Mouse (Mus musculus) myocyte (in vitro differentiated cells): Measurements from ENCODE around the gene Gtpbp3. TPM values are rescaled to one million over a fixed set of nuclear protein-coding genes. Genes with fewer than 3 reads are reported as not detected.
A peak's percentile ranks its signal among the peaks of the same experiment; 100 is the strongest.

ENCODE experiments used
- H3K27me3 ChIP-seq: one replicate; pipeline ENCODE4 v1.6.1; 2011; ENCODE audit not compliant: control insufficient read depth, insufficient read depth, insufficient read length
- H3K36me3 ChIP-seq: one replicate; pipeline ENCODE4 v1.6.1; 2011; ENCODE audit not compliant: control insufficient read depth, insufficient read depth
- H3K4me2 ChIP-seq: one replicate; pipeline ENCODE4 v1.6.1; 2011; ENCODE audit warnings: low read depth, control low read depth
- H3K4me3 ChIP-seq: one replicate; pipeline ENCODE4 v1.5.1; 2011; ENCODE audit warnings: mild to moderate bottlenecking, control low read depth, moderate library complexity
- H3K79me2 ChIP-seq: one replicate; pipeline ENCODE4 v1.6.1; 2011; ENCODE audit not compliant: control insufficient read depth, insufficient read depth
- H3ac ChIP-seq: one replicate; pipeline ENCODE4 v1.6.1; 2011; ENCODE audit not compliant: control insufficient read depth, insufficient read length
- CEBPB ChIP-seq: IDR thresholded peaks from 2 replicates; pipeline ENCODE4 v1.6.1; 2011; ENCODE audit warnings: mild to moderate bottlenecking, moderate library complexity; ENCODE audit not compliant: poor library complexity, insufficient read depth, severe bottlenecking
- E2F4 ChIP-seq: IDR thresholded peaks from one replicate; pipeline ENCODE4 v1.6.1; 2011; ENCODE audit warnings: mild to moderate bottlenecking, control low read depth, moderate library complexity; ENCODE audit not compliant: insufficient read depth
- MAX ChIP-seq: IDR thresholded peaks from one replicate; pipeline ENCODE4 v1.6.1; 2011; ENCODE audit warnings: low read depth, mild to moderate bottlenecking, control low read depth
- MYOD1 ChIP-seq, 3 experiments: IDR thresholded peaks; one replicate each; pipeline ENCODE4 v1.6.1; 2011; ENCODE audit warnings: control low read depth in 2 of 3, low read depth in 2 of 3, mild to moderate bottlenecking in 2 of 3, moderate library complexity in 1 of 3; ENCODE audit not compliant: insufficient read length in 2 of 3, control insufficient read depth in 1 of 3
- MYOG ChIP-seq, 3 experiments: IDR thresholded peaks; one replicate each; pipeline ENCODE4 v1.6.1; 2011; ENCODE audit warnings: control low read depth in 2 of 3, low read depth in 2 of 3, mild to moderate bottlenecking in 2 of 3; ENCODE audit not compliant: insufficient read length in 2 of 3, control insufficient read depth in 1 of 3, insufficient read depth in 1 of 3
- POLR2A ChIP-seq: IDR thresholded peaks from one replicate; pipeline ENCODE4 v1.6.1; 2011; ENCODE audit warnings: low read depth, mild to moderate bottlenecking, control low read depth, moderate library complexity; ENCODE audit not compliant: insufficient read length
- POLR2AphosphoS2 ChIP-seq: IDR thresholded peaks from one replicate; pipeline ENCODE4 v1.6.1; 2011; ENCODE audit warnings: low read depth, control low read depth; ENCODE audit not compliant: insufficient read length
- REST ChIP-seq: IDR thresholded peaks from one replicate; pipeline ENCODE4 v1.6.1; 2011; ENCODE audit warnings: mild to moderate bottlenecking, control low read depth, moderate library complexity; ENCODE audit not compliant: insufficient read depth, insufficient read length
- SRF ChIP-seq: IDR thresholded peaks from one replicate; pipeline ENCODE4 v1.6.1; 2011; ENCODE audit warnings: low read depth; ENCODE audit not compliant: control insufficient read depth, insufficient read length
- TCF12 ChIP-seq: IDR thresholded peaks from one replicate; pipeline ENCODE4 v1.6.1; 2011; ENCODE audit warnings: mild to moderate bottlenecking, control low read depth; ENCODE audit not compliant: poor library complexity, insufficient read depth, severe bottlenecking
- TCF3 ChIP-seq: IDR thresholded peaks from one replicate; pipeline ENCODE4 v1.6.1; 2011; ENCODE audit warnings: low read depth, control low read depth; ENCODE audit not compliant: insufficient read length
- USF1 ChIP-seq: IDR thresholded peaks from one replicate; pipeline ENCODE4 v1.6.1; 2011; ENCODE audit warnings: low read depth, mild to moderate bottlenecking, control low read depth, moderate library complexity
- polyA plus RNA-seq: library from polyadenylated mRNA; unstranded; fragments of >200 nt; fragmentation: generic; extraction: Trizol; gene quantifications from one replicate; pipeline ENCODE4 v1.2.1, GENCODE M21; 2012; ENCODE audit warnings: missing spikeins

Gtpbp3 gene
- polyA plus RNA-seq, 1 experiment = 17.5 TPM

- H3K4me3 ChIP-seq = no peak overlapping the region
- H3K79me2 ChIP-seq = peaks cover 7% of the 10 kb centered on the region
- H3K36me3 ChIP-seq = no peaks in the 10 kb centered on the region
- H3ac ChIP-seq = no peak overlapping the region
- TF ChIP-seq TCF12 = no peak
- no peak for TF ChIP-seq TCF3
- TF ChIP-seq USF1 = no peak
- no peak for TF ChIP-seq SRF
- no peak for TF ChIP-seq CEBPB
- no peak for TF ChIP-seq POLR2AphosphoS2
- TF ChIP-seq POLR2A = no peak
- TF ChIP-seq E2F4 = no peak
- TF ChIP-seq REST = no peak
- no peak for TF ChIP-seq MAX
- no peak for TF ChIP-seq MYOG (IDR thresholded peaks at IDR 0.05; ENCODE audit: control insufficient read depth in 1 of 3, insufficient read depth in 1 of 3, insufficient read length in 2 of 3, low read depth in 2 of 3)
- no peak for TF ChIP-seq MYOD1 (IDR thresholded peaks at IDR 0.05; ENCODE audit: control insufficient read depth in 1 of 3, insufficient read length in 2 of 3, low read depth in 2 of 3)
- H3K4me2 ChIP-seq = no peak overlapping the region
- no peaks in the 10 kb centered on the region for H3K27me3 ChIP-seq
Measured at GRCm38 (mm10) chr8:71461152-71461840, 26.6 kb upstream of the Gtpbp3 start.

- H3K4me2 ChIP-seq = peak overlapping the region; percentile 73
- H3K79me2 ChIP-seq = peaks cover 7% of the 10 kb centered on the region
- peak overlapping the region; percentile 45 for H3K4me3 ChIP-seq
- H3K27me3 ChIP-seq = no peaks in the 10 kb centered on the region
- no peaks in the 10 kb centered on the region for H3K36me3 ChIP-seq
- no peak overlapping the region for H3ac ChIP-seq
- TF ChIP-seq REST (no peak), POLR2A (no peak), USF1 (no peak), TCF12 (no peak), CEBPB (no peak), SRF (no peak), MYOD1 (IDR thresholded peaks at IDR 0.05; ENCODE audit: control insufficient read depth in 1 of 3, insufficient read length in 2 of 3, low read depth in 2 of 3) (no peak), POLR2AphosphoS2 (no peak), TCF3 (no peak), MYOG (IDR thresholded peaks at IDR 0.05; ENCODE audit: control insufficient read depth in 1 of 3, insufficient read depth in 1 of 3, insufficient read length in 2 of 3, low read depth in 2 of 3) (no peak), MAX (no peak)
Measured at GRCm38 (mm10) chr8:71462191-71462590, 25.7 kb upstream of the Gtpbp3 start.

GRCm38 (mm10) chr8:71462786-71463185, 25.1 kb upstream of the Gtpbp3 start:
- Histone ChIP-seq H3K27me3 (no peaks in the 10 kb centered on the region), H3K79me2 (peaks cover 7% of the 10 kb centered on the region), H3K4me2 (peak overlapping the region; percentile 73), H3ac (peak overlapping the region; percentile 31), H3K4me3 (peak overlapping the region; percentile 45), H3K36me3 (no peaks in the 10 kb centered on the region)
- TF ChIP-seq TCF12 (no peak), MAX (no peak)

- Histone ChIP-seq H3ac (peak within 1 kb of the TSS; percentile 31), H3K4me3 (peak within 1 kb of the TSS; percentile 45), H3K36me3 (no peaks in the 10 kb centered on the region), H3K79me2 (peaks cover 7% of the 10 kb centered on the region), H3K4me2 (peak within 1 kb of the TSS; percentile 98), H3K27me3 (no peaks in the 10 kb centered on the region)
- TF ChIP-seq USF1 (no peak), POLR2AphosphoS2 (peak; percentile 54), POLR2A (peak; percentile 82), SRF (peak; percentile 49), MYOD1 (IDR thresholded peaks at IDR 0.05; ENCODE audit: control insufficient read depth in 1 of 3, insufficient read length in 2 of 3, low read depth in 2 of 3) (peak in 1 of 3 experiments; percentile 1)
Measured at GRCm38 (mm10) chr8:71463188-71464033, 24.5 kb upstream of the Gtpbp3 start, which contains the start of gene Abhd8. TSS of gene Abhd8 (minus strand) at chr8:71463655.
